Mouse (Mus musculus) midbrain, embryonic 16.5 days (tissue): ENCODE results near the gene Ppig. TPM values are rescaled to one million over a fixed set of nuclear protein-coding genes. Genes with fewer than 3 reads are reported as not detected.
"Not testable (repeated sequence)": the region's sequence is repeated elsewhere in the genome, so short reads cannot be mapped to it uniquely, and the experiment has no call there.

Source experiments
- ATAC-seq: fragments of 200-750 bp; cut with Nextera tagmentation; 2 replicates; pipeline ENCODE4 v1.8.0; 2017; ENCODE audit warnings: moderate TSS enrichment
- H3K27ac ChIP-seq: fragments of 300-500 bp; sonication (generic); 2 replicates; pipeline ENCODE4 v1.5.1; 2014; ENCODE audit warnings: mild to moderate bottlenecking, low read length, mixed read lengths
- H3K27me3 ChIP-seq: fragments of 300-500 bp; sonication (generic); 2 replicates; pipeline ENCODE4 v1.6.1; 2014; ENCODE audit warnings: low read depth, low read length, mixed read lengths; ENCODE audit not compliant: control insufficient read depth, insufficient read depth
- H3K36me3 ChIP-seq: fragments of 300-500 bp; sonication (generic); 2 replicates; pipeline ENCODE4 v1.6.1; 2014; ENCODE audit warnings: mild to moderate bottlenecking, low read length, moderate library complexity, mixed read lengths; ENCODE audit not compliant: control insufficient read depth, insufficient read depth
- H3K4me1 ChIP-seq: fragments of 300-500 bp; sonication (generic); 2 replicates; pipeline ENCODE4 v1.6.1; 2014; ENCODE audit warnings: mild to moderate bottlenecking, low read length, mixed read lengths; ENCODE audit not compliant: control insufficient read depth, insufficient read depth
- H3K4me2 ChIP-seq: fragments of 300-500 bp; sonication (generic); 2 replicates; pipeline ENCODE4 v1.6.1; 2014; ENCODE audit warnings: mild to moderate bottlenecking, low read length, mixed read lengths
- H3K4me3 ChIP-seq: fragments of 300-500 bp; sonication (generic); 2 replicates; pipeline ENCODE4 v1.5.1; 2014; ENCODE audit warnings: low read depth, mild to moderate bottlenecking, low read length, moderate library complexity, mixed read lengths
- H3K9ac ChIP-seq: fragments of 300-500 bp; sonication (generic); 2 replicates; pipeline ENCODE4 v1.6.1; 2014; ENCODE audit warnings: low read depth, low read length, mixed read lengths
- H3K9me3 ChIP-seq: fragments of 300-500 bp; sonication (generic); replicated peaks from 2 replicates; pipeline ENCODE4 v1.6.1; 2014; ENCODE audit warnings: mild to moderate bottlenecking, low read length, mixed read lengths; ENCODE audit not compliant: control insufficient read depth, poor library complexity, severe bottlenecking
- WGBS: fragments of 180-500 bp; shearing (Covaris S2); extraction: QIAGEN DNeasy Blood & Tissue Kit; methylation state at CpG from one replicate; pipeline ENCODE4 v1.1.7; 2014; 5-methylcytosine and 5-hydroxymethylcytosine counted together
- polyA plus RNA-seq: library from polyadenylated mRNA; unstranded; fragments of >200 nt; fragmentation: Nextera tagmentation; extraction: Ambion mirVana; gene quantifications from 2 replicates; pipeline ENCODE4 v1.2.1, GENCODE M21; 2015

Gene Ppig
- 135 and 147 TPM in 2 replicates for polyA plus RNA-seq

DNA sequence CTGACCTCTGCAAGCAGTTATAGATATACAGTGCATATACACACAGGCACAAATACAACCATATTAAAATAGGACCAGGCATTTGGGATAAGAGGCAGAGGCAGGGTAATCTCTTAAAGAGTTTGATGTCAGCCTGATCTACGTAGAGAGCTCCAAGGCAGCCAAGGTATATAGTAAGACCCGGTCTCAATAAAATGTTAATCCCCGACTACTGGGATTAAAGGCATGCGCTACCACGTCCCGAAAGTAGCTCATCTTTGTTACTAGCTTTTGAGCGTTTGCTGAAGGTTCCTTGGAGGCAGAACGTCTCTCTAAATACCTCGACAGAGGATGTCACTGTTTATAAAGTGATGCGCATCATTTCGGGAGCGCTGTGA, at the start of gene Ppig:
Ppig (plus strand) TSS at position 273 of the 377 bp plus-strand sequence.
- 3% methylated on average over 12 of the region's 12 CpGs for WGBS
- Histone ChIP-seq H3K9me3 (no peaks in the 10 kb centered on the region), H3K4me1 (peaks cover 16% of the 10 kb centered on the region), H3K27ac (peak within 1 kb of the TSS; percentile 92), H3K9ac (peak within 1 kb of the TSS; percentile 90), H3K27me3 (no peaks in the 10 kb centered on the region), H3K4me3 (peak within 1 kb of the TSS; percentile 97), H3K36me3 (no peaks in the 10 kb centered on the region), H3K4me2 (peak within 1 kb of the TSS; percentile 71)
- ATAC-seq, result no peak; the same call in 1 of the 2 replicates

DNA sequence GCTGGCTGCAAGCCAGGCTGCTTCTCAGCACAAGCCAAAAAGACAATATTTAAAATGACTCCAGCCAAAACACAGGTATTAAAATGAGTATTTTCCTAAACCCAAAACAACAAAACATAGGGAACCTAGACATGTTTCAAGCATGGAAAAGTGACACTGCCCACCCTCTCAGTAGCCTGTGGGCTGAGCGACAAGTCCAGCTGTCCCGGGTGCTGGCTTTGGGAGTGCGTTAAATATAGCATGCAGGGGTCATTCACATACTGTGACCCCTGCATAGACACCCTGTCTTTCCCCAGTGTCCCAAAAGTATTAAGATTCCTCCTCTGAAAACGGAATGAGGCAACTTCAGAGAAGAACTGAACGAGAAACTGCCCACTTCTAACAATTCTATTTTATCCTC, 48.6 kb upstream of the Ppig start:
- H3K27me3 ChIP-seq, result no peaks in the 10 kb centered on the region
- H3K4me1 ChIP-seq, result no peaks in the 10 kb centered on the region
- WGBS, result 70% methylated on average over 5 of the region's 5 CpGs
- H3K4me3 ChIP-seq, result no peak overlapping the region
- no peaks in the 10 kb centered on the region for H3K9me3 ChIP-seq
- no peak overlapping the region for H3K27ac ChIP-seq
- H3K4me2 ChIP-seq, result no peak overlapping the region
- H3K36me3 ChIP-seq, result 0 out of 2 replicates have a peak, but pooled peaks cover 3% of the 10 kb centered on the region
- ATAC-seq, result no peak
- H3K9ac ChIP-seq, result no peak overlapping the region

- H3K9me3 ChIP-seq, result no peaks in the 10 kb centered on the region
- H3K27me3 ChIP-seq, result no peaks in the 10 kb centered on the region
- 85% methylated on average over 9 of the region's 9 CpGs for WGBS
- H3K27ac ChIP-seq, result no peak overlapping the region
- H3K4me2 ChIP-seq, result no peak overlapping the region
- no peak overlapping the region for H3K9ac ChIP-seq
- ATAC-seq, result no peak
- H3K36me3 ChIP-seq, result 0 out of 2 replicates have a peak, but pooled peaks cover 3% of the 10 kb centered on the region
- H3K4me3 ChIP-seq, result no peak overlapping the region
- H3K4me1 ChIP-seq, result no peaks in the 10 kb centered on the region
Measured at GRCm38 (mm10) chr2:69675266-69675665, 47.1 kb upstream of the Ppig start.

DNA sequence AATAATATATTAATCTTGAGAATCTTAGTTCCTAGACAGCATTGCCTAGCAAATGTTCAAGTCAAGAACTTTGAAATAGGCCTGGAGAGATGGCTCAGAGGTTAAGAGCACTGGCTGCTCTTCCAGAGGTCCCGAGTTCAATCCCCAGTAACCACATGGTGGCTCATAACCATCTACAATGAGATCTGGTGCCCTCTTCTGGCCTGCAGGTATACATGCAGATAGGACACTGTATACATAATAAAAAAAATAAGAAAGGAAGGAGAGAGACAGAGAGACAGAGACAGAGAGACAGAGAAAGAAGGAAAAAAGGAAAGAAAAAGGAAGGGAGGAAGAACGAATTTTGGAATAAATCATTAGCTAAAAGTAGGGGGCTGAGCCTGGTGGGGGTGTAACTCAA, 45.6 kb upstream of the Ppig start:
- H3K4me1 ChIP-seq, result no peaks in the 10 kb centered on the region
- no peak for ATAC-seq
- no peak overlapping the region for H3K9ac ChIP-seq
- H3K9me3 ChIP-seq, result no peaks in the 10 kb centered on the region
- no peak overlapping the region for H3K27ac ChIP-seq
- H3K4me3 ChIP-seq, result no peak overlapping the region
- 69% methylated on average over 2 of the region's 2 CpGs for WGBS
- H3K27me3 ChIP-seq, result no peaks in the 10 kb centered on the region
- no peaks in the 10 kb centered on the region for H3K36me3 ChIP-seq
- no peak overlapping the region for H3K4me2 ChIP-seq

DNA sequence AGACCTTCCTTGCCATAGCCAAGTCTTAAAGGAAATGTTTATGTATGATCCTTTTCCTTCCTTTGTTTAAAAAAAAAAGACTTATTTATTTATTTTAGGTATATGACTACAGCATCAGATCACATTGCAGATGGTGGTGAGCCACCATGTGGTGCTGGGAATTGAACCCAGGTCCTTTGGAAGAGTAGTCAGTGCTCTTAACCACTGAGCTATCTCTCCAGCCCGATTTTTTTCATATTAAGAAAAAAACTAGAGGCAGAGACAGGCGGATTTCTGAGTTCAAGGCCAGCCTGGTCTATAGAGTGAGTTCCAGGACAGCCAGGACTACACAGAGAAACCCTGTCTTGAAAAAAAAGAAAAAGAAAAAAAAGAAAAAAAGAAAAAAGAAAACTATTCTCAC, 45.1 kb upstream of the Ppig start:
- ATAC-seq, H3K9me3 ChIP-seq, H3K27me3 ChIP-seq, H3K36me3 ChIP-seq, H3K9ac ChIP-seq, H3K4me1 ChIP-seq, H3K4me3 ChIP-seq, H3K4me2 ChIP-seq, H3K27ac ChIP-seq: not testable (repeated sequence)
- WGBS, result 95% methylated on average over 2 of the region's 2 CpGs

GRCm38 (mm10) chr2:69679990-69680389, 42.4 kb upstream of the Ppig start:
- no peaks in the 10 kb centered on the region for H3K9me3 ChIP-seq
- H3K27ac ChIP-seq, result no peak overlapping the region
- no peaks in the 10 kb centered on the region for H3K27me3 ChIP-seq
- 64% methylated on average over 6 of the region's 6 CpGs for WGBS
- H3K4me3 ChIP-seq, result no peak overlapping the region
- no peak for ATAC-seq
- no peak overlapping the region for H3K9ac ChIP-seq
- H3K4me2 ChIP-seq, result no peak overlapping the region
- peaks cover 9% of the 10 kb centered on the region for H3K4me1 ChIP-seq
- no peaks in the 10 kb centered on the region for H3K36me3 ChIP-seq

- H3K36me3 ChIP-seq, result peaks cover 6% of the 10 kb centered on the region
- no peak for ATAC-seq
- H3K4me3 ChIP-seq, result no peak overlapping the region
- H3K9me3 ChIP-seq, result no peaks in the 10 kb centered on the region
- H3K4me1 ChIP-seq, result peaks cover 9% of the 10 kb centered on the region
- WGBS, result 78% methylated on average over 4 of the region's 4 CpGs
- H3K9ac ChIP-seq, result no peak overlapping the region
- no peak overlapping the region for H3K4me2 ChIP-seq
- no peak overlapping the region for H3K27ac ChIP-seq
- no peaks in the 10 kb centered on the region for H3K27me3 ChIP-seq
Measured at GRCm38 (mm10) chr2:69681931-69682330, 40.4 kb upstream of the Ppig start.

GRCm38 (mm10) chr2:69683036-69683805, 39.1 kb upstream of the Ppig start:
- Histone ChIP-seq H3K27ac (no peak overlapping the region; the same call in 1 of the 2 replicates), H3K27me3 (no peaks in the 10 kb centered on the region), H3K4me1 (peaks cover 9% of the 10 kb centered on the region), H3K4me3 (peak overlapping the region; percentile 9; the same call in 1 of the 2 replicates), H3K9me3 (no peaks in the 10 kb centered on the region), H3K36me3 (peaks cover 15% of the 10 kb centered on the region), H3K9ac (no peak overlapping the region), H3K4me2 (peak overlapping the region; percentile 42)
- peak; percentile 75 for ATAC-seq
- WGBS, result 10% methylated on average over 13 of the region's 13 CpGs

- Histone ChIP-seq H3K4me2 (no peak overlapping the region), H3K36me3 (peaks cover 18% of the 10 kb centered on the region), H3K4me1 (peaks cover 9% of the 10 kb centered on the region), H3K27me3 (no peaks in the 10 kb centered on the region), H3K27ac (no peak overlapping the region), H3K9ac (no peak overlapping the region), H3K9me3 (no peaks in the 10 kb centered on the region), H3K4me3 (no peak overlapping the region)
- ATAC-seq, result no peak
- 94% methylated on average over 3 of the region's 3 CpGs for WGBS
Measured at GRCm38 (mm10) chr2:69684488-69684887, 37.9 kb upstream of the Ppig start.
